Mouse (Mus musculus) bone marrow macrophage, adult 2 months (primary cell): ENCODE data around the gene Heatr1. TPM values are rescaled to one million over a fixed set of nuclear protein-coding genes. Genes with fewer than 3 reads are reported as not detected.

Experiments
- H3K27ac ChIP-seq: 2 replicates; pipeline ENCODE4 v1.5.1; 2012; ENCODE audit warnings: low read depth, low read length; ENCODE audit not compliant: insufficient read depth
- H3K4me1 ChIP-seq: 2 replicates; pipeline ENCODE4 v1.6.1; 2012; ENCODE audit warnings: low read length; ENCODE audit not compliant: control insufficient read depth, insufficient read depth
- H3K4me3 ChIP-seq: 2 replicates; pipeline ENCODE4 v1.5.1; 2012; ENCODE audit warnings: mild to moderate bottlenecking, low read length, moderate library complexity; ENCODE audit not compliant: insufficient read depth
- CTCF ChIP-seq: IDR thresholded peaks from 2 replicates; pipeline ENCODE4 v1.5.1; 2012; ENCODE audit warnings: low read depth, mild to moderate bottlenecking, low read length, moderate library complexity
- POLR2A ChIP-seq: IDR thresholded peaks from 2 replicates; pipeline ENCODE4 v1.6.1; 2012; ENCODE audit warnings: mild to moderate bottlenecking, low read depth, low read length, borderline replicate concordance
- polyA plus RNA-seq: library from polyadenylated mRNA; stranded (reverse); fragments of >200 nt; gene quantifications from 2 replicates; pipeline ENCODE4 v1.2.4, GENCODE M21; 2012; ENCODE audit not compliant: missing spikeins, insufficient read depth, insufficient read length

Heatr1 gene
- polyA plus RNA-seq, 1 experiment: 10.6 TPM

GRCm38 (mm10) chr13:12464844-12465243, 70.0 kb downstream of the Heatr1 start, which contains the start of gene Lgals8:
Gene Lgals8, minus strand, starts transcription at chr13:12464944.
- Histone ChIP-seq H3K27ac (no peak within 1 kb of the TSS), H3K4me3 (no peak within 1 kb of the TSS), H3K4me1 (peaks cover 21% of the 10 kb centered on the region)
- TF ChIP-seq CTCF (no peak), POLR2A (no peak)

- peaks cover 20% of the 10 kb centered on the region for H3K4me1 ChIP-seq
- H3K4me3 ChIP-seq: peak overlapping the region; percentile 43
- TF ChIP-seq CTCF (no peak), POLR2A (no peak)
- peak overlapping the region; percentile 98 for H3K27ac ChIP-seq
These were observed 73.7 kb downstream of the Heatr1 start for GRCm38 (mm10) chr13:12468488-12468887.

- Histone ChIP-seq H3K27ac (no peak overlapping the region), H3K4me1 (peaks cover 22% of the 10 kb centered on the region), H3K4me3 (no peak overlapping the region)
- TF ChIP-seq CTCF (peak; percentile 81), POLR2A (no peak)
These were observed 79.0 kb downstream of the Heatr1 start for GRCm38 (mm10) chr13:12473724-12474378.

- Histone ChIP-seq H3K4me1 (peaks cover 12% of the 10 kb centered on the region), H3K4me3 (peak overlapping the region; percentile 31), H3K27ac (no peak overlapping the region)
- no peak for TF ChIP-seq POLR2A
- no peak for TF ChIP-seq CTCF
These were observed 80.4 kb downstream of the Heatr1 start for GRCm38 (mm10) chr13:12475239-12475638.

GRCm38 (mm10) chr13:12476886-12477285, 82.1 kb downstream of the Heatr1 start:
- no peak overlapping the region for H3K27ac ChIP-seq
- TF ChIP-seq CTCF: no peak
- TF ChIP-seq POLR2A: no peak
- H3K4me3 ChIP-seq: no peak overlapping the region
- peaks cover 10% of the 10 kb centered on the region for H3K4me1 ChIP-seq

GRCm38 (mm10) chr13:12478301-12478700, 83.5 kb downstream of the Heatr1 start:
- Histone ChIP-seq H3K4me1 (peaks cover 10% of the 10 kb centered on the region), H3K27ac (no peak overlapping the region), H3K4me3 (no peak overlapping the region)
- no peak for TF ChIP-seq POLR2A
- no peak for TF ChIP-seq CTCF

GRCm38 (mm10) chr13:12479802-12480201, 85.0 kb downstream of the Heatr1 start:
- TF ChIP-seq POLR2A: no peak
- TF ChIP-seq CTCF: no peak
- no peak overlapping the region for H3K4me3 ChIP-seq
- peaks cover 9% of the 10 kb centered on the region for H3K4me1 ChIP-seq
- no peak overlapping the region for H3K27ac ChIP-seq

GRCm38 (mm10) chr13:12485197-12485596, 90.4 kb downstream of the Heatr1 start:
- Histone ChIP-seq H3K27ac (no peak overlapping the region), H3K4me1 (no peaks in the 10 kb centered on the region), H3K4me3 (no peak overlapping the region)
- no peak for TF ChIP-seq CTCF
- TF ChIP-seq POLR2A: no peak

- Histone ChIP-seq H3K4me3 (no peak overlapping the region), H3K27ac (no peak overlapping the region), H3K4me1 (no peaks in the 10 kb centered on the region)
- TF ChIP-seq CTCF (no peak), POLR2A (no peak)
These were observed 90.8 kb downstream of the Heatr1 start for GRCm38 (mm10) chr13:12485640-12486039.

Other genes starting within 250 kb of the Heatr1 start
- gene Mtr, start 136.9 kb upstream of the Heatr1 start, polyA plus RNA-seq: 24.0 and 24.1 TPM in 2 replicates
- gene Actn2, start 54.3 kb upstream of the Heatr1 start, polyA plus RNA-seq: not detected in 2 replicates
- gene Lgals8, start 69.9 kb downstream of the Heatr1 start, polyA plus RNA-seq: 113 and 114 TPM in 2 replicates
- 0.38 and 0.40 TPM in 2 replicates for gene Edaradd, start 125.4 kb downstream of the Heatr1 start, polyA plus RNA-seq
- gene Ero1lb, start 170.8 kb downstream of the Heatr1 start, polyA plus RNA-seq: 24.1 and 26.2 TPM in 2 replicates